In genomic region chr15:56378511-56378910, GRCm38 (mm10) we compare ENCODE assay signal across 18 mouse cellular contexts.
DNase-seq lines count a peak whose midpoint lies in the region; ATAC-seq lines count a peak whose summit lies in the region.
"Had no signal": no experiment of that assay in that cellular context is flagged by ENCODE, and none has a peak within 500 bp of the region (broad histone marks: within the 10 kb centered on the region; RNA-seq: fewer than 3 reads in every experiment).

No protein-coding gene starts in this region.

- H3K4me3 ChIP-seq in kidney, embryonic 15.5 days (replicated peaks) = no peak overlapping the region
- H3K4me3 ChIP-seq: midbrain, embryonic 13.5 days; neural tube, embryonic 13.5 days had no signal

- H3K27ac ChIP-seq in kidney, embryonic 15.5 days = no peak overlapping the region
- H3K27ac ChIP-seq: midbrain, embryonic 13.5 days; neural tube, embryonic 13.5 days had no signal

- ATAC-seq in kidney, embryonic 15.5 days (replicated peaks; ENCODE audit: low FRiP score) = peak; percentile 73
- ATAC-seq in activated CD4-positive, CD25-positive, alpha-beta regulatory T cell, adult 4 months = no peak
- ATAC-seq: forebrain, embryonic 16.5 days; midbrain, embryonic 13.5 days had no signal

- H3K27me3 ChIP-seq in kidney, embryonic 15.5 days = no peaks in the 10 kb centered on the region
- H3K27me3 ChIP-seq: midbrain, embryonic 13.5 days; neural tube, embryonic 13.5 days had no signal

- H3K4me2 ChIP-seq in kidney, embryonic 15.5 days = no peak overlapping the region
- H3K4me2 ChIP-seq: midbrain, embryonic 13.5 days; neural tube, embryonic 13.5 days had no signal

- H3K4me1 ChIP-seq in kidney, embryonic 15.5 days = 0 out of 2 replicates have a peak, but pooled peaks cover 2% of the 10 kb centered on the region
- H3K4me1 ChIP-seq: midbrain, embryonic 13.5 days; neural tube, embryonic 13.5 days had no signal

- DNase-seq in kidney, adult 11 months = no peak
- DNase-seq in retina, embryonic 14.5 days (ENCODE audit: low spot score) = peak; percentile 2
- no peak for DNase-seq in retina, postnatal 1 day
- peak; percentile 12 for DNase-seq in hindlimb bud, embryonic 11.5 days (ENCODE audit: extremely low spot score, low read depth, low spot score)
- no peak for DNase-seq in gastrocnemius, postnatal 10 days
- no peak for DNase-seq in cerebellum, postnatal 4 days (ENCODE audit: low spot score in 2 of 2)
- DNase-seq: adrenal gland, postnatal 14 days; cerebellum, adult 9-11 months; gastrocnemius, postnatal 14 days; heart, postnatal 4 days; kidney, postnatal 36 days; right cerebral cortex, adult 18-20 months; spleen, adult 18-20 months had no signal

- no peak overlapping the region for H3K9ac ChIP-seq in kidney, embryonic 15.5 days
- H3K9ac ChIP-seq: midbrain, embryonic 13.5 days; neural tube, embryonic 13.5 days had no signal

- no peaks in the 10 kb centered on the region for H3K9me3 ChIP-seq in kidney, embryonic 15.5 days (replicated peaks)
- H3K9me3 ChIP-seq: midbrain, embryonic 13.5 days; neural tube, embryonic 13.5 days had no signal

- 41% methylated on average over 1 of the region's 1 CpGs for WGBS in kidney, embryonic 15.5 days

- no peaks in the 10 kb centered on the region for H3K36me3 ChIP-seq in kidney, embryonic 15.5 days
- H3K36me3 ChIP-seq: midbrain, embryonic 13.5 days; neural tube, embryonic 13.5 days had no signal

Comparison
In these comparisons a context has a peak if more than half of its experiments do, and no peak if none do; other contexts are left out.
1. DNase-seq: peak in retina, embryonic 14.5 days (single experiment) and hindlimb bud, embryonic 11.5 days (single experiment); none in kidney, adult 11 months (single experiment), retina, postnatal 1 day (single experiment), gastrocnemius, postnatal 10 days (single experiment) and cerebellum, postnatal 4 days (0 of 2).